Mouse (Mus musculus): Measurements from ENCODE around the gene Trpv2.
"Not testable (repeated sequence)": the region's sequence is repeated elsewhere in the genome, so short reads cannot be mapped to it uniquely, and the experiment has no call there.

Trpv2 gene

GRCm38 (mm10) chr11:62648591-62649391 is 74.5 kb downstream of the Trpv2 start, which contains the start of gene Mmgt2:
TSS of gene Mmgt2 (plus strand) at chr11:62648664.
- peak; percentile 86 to 87 for DNase-seq (ENCODE audit: low spot score in 2 of 2)

- not testable (repeated sequence) for DNase-seq (ENCODE audit: low spot score in 2 of 2)
Observed at GRCm38 (mm10) chr11:62649803-62650202, 75.5 kb downstream of the Trpv2 start.
